Mouse (Mus musculus) CH12F3 (cell line): ENCODE results near the gene Krt16.
"Not testable (repeated sequence)": the region's sequence is repeated elsewhere in the genome, so short reads cannot be mapped to it uniquely, and the experiment has no call there.

ENCODE experiments used
- in situ Hi-C: fragments of 300-500 bp; cut with MboI; formaldehyde crosslinking; loops from 2 replicates; pipeline ENCODE4 v1.14.3; 2020; ENCODE audit warnings: low sequenced_read_pairs

The Krt16 gene

DNA sequence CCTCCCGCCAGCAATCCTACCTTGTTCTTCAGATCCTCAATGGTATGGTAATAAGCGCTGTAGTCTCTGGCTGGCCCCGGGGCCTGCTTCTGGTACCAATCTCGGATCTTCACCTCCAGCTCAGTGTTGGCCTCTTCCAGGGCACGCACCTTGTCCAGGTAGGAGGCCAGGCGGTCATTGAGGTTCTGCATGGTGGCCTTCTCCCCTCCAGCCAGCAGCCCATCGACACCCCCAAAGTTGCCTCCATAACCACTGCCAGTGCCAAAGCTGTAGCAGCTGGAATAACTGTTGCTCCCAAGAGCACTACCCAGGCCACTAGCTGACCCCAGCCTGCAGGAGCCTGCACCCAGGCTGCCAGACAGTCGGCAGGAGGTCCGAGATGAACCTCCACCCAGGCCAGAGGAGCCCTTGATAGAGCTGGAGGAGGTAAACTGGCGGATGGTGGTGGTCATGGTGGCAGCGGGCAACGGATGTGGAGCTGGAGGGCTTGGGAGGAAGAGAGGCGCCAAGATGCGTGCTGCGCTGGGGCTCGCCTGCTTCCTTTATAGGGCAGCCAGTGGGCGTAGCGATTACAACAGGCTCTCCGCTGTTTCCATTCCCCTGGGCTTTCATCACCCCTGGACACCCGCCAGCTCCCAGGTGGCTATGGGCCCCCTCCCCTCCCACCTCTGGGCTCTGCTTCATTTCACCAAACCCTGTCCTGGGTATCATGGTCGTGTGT, 12.0 kb upstream of the Krt16 start, which contains the start of gene Krt17:
TSS of gene Krt17 (minus strand) at position 516 of the 721 bp plus-strand sequence.
- in situ Hi-C loops: no loop called here

DNA sequence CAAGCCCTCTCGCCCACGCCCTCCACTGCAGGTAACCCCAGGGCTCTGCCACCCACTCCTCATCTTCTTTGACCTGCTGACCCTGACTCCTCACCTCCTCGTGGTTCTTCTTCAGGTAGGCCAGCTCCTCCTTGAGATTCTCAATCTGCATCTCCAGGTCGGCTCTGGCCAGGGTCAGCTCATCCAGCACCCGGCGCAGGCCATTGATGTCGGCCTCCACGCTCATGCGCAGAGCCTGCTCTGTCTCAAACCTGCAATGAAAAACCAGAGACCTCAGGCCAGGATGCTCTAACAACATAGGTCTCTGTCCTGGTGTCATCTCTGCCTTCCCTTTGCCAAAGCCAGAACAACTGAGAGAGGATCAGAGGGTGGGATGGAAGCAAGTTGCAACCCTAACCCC, 10.4 kb upstream of the Krt16 start:
- in situ Hi-C loops: no loop called here

DNA sequence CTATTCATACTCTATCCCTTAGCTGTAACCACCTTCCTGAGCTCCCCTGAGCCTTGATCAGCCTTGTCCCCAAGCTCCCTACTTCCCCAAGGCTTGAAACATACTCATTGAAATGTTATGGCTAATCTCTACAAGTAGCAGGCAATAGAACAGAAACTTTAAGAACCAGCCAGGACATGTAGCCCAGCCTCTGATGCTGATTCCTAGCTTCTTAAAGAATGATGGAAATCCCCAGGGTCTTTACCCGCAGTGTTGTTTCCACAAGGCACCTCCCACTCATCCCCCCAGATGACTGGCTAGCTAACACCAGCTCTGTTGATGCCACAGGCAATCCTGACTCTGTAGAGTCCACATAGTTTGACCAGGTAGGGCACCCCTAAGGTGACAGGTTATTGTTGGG, 9.3 kb upstream of the Krt16 start:
- in situ Hi-C loops: no loop called here

GRCm38 (mm10) chr11:100255514-100255913, 6.8 kb upstream of the Krt16 start:
- in situ Hi-C loops: no loop called here

GRCm38 (mm10) chr11:100254360-100255090, 5.8 kb upstream of the Krt16 start:
- in situ Hi-C loops: no loop called here

DNA sequence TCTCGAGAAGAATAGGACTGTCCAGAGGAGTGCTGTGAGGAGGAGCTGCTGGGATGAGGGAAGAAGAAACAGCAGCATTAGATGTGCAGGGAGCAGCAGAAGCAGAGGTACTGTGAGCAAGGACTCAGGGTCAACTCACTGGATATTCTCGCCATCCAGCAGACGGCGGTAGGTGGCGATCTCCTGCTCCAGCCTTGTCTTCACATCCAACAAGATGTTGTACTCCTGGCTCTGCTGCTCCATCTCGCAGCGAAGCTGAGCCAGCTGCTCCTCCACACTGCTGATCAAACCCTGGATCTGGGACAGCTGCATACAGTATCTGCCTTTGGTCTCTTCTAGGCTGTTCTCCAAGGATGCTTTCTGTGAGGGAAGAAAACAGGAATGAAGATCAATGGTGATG, 2.2 kb downstream of the Krt16 start:
- in situ Hi-C loops: not testable (repeated sequence)

DNA sequence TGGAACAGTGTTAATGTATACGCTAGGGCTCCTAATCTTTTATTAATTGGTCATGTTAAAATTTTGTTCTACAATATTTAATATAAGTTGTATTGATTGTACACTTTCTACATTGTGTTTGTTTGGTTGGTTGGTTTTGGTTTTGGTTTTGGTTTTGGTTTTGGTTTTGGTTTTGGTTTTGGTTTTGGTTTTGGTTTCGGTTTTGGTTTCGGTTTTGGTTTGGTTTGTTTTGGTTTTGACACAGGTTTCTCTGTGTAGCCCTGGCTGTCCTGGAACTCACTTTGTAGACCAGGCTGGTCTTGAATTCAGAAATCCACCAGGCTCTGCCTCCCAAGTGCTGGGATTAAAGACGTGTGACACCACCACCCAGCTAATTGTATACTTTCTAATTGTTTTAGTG, 8.4 kb downstream of the Krt16 start:
- in situ Hi-C loops: not testable (repeated sequence)

DNA sequence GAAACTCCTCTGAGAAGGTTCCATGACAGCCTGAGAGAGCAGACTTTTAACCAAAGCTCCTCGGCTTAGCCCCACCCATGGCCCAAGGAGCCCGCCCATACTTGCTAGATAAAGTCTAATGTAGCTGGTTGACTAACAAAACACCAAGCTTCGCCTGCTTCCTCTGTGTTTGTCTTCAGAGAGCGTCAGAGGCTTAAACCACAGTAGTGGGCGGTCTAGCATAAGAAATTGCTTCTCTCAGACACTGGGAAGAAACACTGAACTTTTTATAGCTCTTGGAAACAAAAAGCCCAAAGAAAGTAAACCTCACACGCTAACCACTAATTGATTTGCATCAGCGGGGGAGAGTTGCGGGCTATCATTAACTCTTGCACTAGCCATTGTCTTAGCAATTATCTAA, 27.0 kb downstream of the Krt16 start:
- in situ Hi-C loops: no loop called here

DNA sequence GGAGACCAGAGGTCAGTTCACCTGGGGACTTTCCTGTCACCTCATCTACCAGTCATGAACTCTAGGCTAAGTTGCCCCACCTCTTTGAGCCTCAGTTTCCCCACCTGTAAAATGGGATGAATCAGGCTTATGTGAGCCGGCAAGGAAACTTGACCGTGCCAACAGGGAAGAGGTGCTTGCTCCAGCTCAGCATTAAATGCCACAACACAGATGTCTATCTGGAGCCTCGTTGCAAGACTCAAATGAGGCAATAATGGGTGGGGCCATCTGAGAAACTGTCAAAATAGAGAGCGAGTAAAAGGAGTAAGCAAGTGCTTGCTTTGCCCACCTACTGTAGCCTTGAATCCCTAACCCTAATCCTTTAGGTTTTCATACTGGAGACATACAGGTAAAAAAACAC, 29.4 kb downstream of the Krt16 start:
- in situ Hi-C loops: no loop called here

- in situ Hi-C loops: no loop called here
Measured at GRCm38 (mm10) chr11:100208542-100208941, 40.2 kb downstream of the Krt16 start.

DNA sequence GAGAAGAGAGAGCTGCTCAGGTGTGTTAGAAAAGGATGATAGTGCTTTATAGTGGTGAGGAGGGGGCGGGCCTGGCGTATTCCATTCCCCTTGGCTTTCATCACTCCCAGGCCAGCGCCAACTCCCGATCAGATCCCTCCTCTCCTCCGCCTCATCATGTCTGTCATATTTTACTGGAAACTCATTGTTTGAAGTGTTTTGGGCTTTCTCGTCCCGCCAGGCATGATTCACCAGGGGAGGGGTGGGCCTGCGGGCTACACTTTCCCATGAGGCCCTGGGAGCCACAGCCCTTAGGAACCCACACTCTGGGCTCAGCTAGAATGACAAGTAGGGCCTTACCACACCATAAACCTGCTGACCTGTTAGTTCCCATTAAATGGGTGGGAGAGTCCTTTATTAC, 41.2 kb downstream of the Krt16 start, which contains the start of gene Krt14:
TSS of gene Krt14 (minus strand) at position 51 of the 400 bp plus-strand sequence.
- in situ Hi-C loops: no loop called here

DNA sequence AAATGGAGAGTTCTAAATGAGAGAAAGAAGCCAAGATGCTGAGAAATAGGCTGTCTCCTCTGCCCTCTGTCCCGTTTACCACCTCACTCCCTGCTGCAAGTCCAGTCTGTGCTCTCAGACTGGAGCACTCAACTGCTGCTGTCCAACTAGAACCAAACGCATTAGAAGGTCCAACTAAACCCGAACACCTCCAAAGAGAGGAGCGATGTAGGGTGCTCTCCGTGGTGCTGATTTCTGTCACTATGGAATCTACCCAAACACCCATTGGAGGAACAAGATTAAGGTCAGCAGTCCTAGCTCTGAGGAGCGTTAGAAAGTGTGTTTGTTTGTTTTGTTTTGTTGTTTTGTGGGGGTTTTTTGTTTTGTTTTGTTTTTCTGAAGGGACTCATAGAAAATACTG, 45.3 kb downstream of the Krt16 start:
- in situ Hi-C loops: no loop called here

DNA sequence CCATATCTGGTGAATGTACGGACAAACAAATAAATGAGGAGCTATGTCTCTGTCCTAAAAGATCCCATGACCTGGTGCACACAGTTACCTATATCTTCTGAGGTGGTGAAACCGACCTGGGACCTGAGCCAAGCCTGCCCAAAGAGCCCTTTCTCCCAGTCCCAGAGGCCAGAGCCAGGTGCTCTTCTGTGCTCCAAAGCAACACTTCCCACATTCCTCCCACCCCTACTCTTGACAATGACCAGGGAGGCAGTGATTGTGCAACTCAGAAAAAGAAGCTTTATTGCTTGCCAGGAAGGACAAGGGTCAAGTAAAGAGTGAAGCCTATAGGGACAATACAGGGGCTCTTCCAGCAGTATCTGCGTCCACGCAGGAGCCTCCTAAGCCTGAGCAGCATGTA, 45.8 kb downstream of the Krt16 start:
- in situ Hi-C loops: no loop called here

GRCm38 (mm10) chr11:100200104-100200820, 48.4 kb downstream of the Krt16 start:
- in situ Hi-C loops: no loop called here

DNA sequence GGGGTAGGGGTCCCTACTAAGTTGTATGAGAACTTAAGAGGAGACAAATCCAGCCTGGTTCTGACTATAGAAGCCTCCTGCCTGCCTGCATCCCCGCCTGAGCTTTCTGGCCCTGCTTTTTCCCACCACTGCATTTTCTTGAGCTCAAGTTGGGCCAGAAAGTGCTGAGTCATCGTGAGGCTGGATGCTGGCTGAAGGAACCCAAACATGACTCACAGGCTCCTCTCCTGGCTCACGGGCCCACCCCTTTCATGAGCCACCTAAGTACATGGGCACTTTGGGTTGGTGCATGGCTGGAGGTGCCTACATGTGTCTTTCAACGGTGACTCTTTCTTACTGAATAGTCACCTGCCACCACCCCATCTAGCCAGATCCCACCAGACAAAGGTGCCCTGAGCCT, 50.0 kb downstream of the Krt16 start:
- in situ Hi-C loops: loop anchor here (25.0 kb wide), 1 partner anchor 89 kb away; no protein-coding TSS in a partner anchor
